Mouse (Mus musculus) 3134 (cell line): ENCODE results near the gene Csrp2.

Experiments
- DNase-seq: peaks from one replicate; pipeline ENCODE4 v3.0.0-alpha.2; 2011; ENCODE audit warnings: low spot score; ENCODE audit not compliant: insufficient read length; ENCODE audit errors: extremely low read depth

Csrp2 gene

DNA sequence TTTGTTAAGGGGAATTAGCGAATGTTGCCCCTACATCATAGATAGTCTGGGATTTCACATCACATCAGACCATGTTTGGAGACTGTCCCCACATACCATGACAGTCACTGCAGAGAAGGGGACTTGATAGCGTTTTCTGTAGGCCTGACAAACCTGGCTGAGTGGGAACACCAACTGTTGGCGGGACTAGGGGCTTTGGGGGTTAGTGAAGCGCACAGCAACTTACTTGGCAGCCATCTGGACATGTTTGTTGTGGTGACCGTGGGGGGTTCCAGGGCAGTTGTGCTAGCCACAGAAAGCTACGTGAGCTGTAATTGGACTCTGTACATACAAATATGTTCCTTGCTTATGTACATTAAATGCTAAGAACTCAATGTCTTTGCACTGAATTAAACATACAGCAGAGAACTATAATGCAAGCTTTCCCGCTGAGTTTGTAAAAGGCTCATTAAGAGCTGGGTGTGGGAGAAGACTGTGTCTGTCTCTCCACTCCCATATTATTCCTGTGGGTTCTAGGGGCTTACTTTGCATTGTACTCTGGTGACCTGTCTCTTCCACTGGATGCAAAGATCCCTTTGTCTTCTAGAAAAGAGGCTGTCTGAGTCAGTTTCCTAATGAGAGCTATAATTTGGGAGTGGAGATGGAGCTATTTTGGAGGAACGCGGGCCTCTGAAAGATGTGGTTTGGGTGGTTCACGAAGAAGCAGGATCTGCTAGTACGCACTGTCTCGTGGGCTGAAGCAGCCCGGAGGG, 11.7 kb downstream of the Csrp2 start:
- DNase-seq = no peak

GRCm38 (mm10) chr10:110931913-110932560, 12.4 kb downstream of the Csrp2 start:
- DNase-seq = no peak

DNA sequence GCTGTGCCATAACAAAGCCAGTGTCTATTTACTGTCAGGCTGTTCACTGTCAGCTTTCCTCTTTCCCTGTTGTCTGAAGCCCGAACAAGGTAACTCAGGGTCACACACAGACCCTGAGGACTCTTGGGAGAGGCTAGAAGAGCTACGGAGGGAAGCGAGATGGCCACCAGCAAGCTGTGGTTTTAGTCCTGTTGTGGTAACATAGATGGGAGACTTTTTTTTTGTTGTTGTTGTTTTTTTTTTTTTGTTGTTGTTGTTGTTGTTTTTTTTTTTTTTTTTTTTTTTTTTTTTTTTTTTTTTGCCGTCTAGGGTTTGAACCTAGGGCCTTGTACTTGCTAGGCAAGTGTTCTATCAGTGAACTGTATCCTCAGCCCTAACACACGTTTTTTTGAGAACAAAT, 14.0 kb downstream of the Csrp2 start:
- DNase-seq = no peak

GRCm38 (mm10) chr10:110935081-110935480, 15.5 kb downstream of the Csrp2 start:
- no peak for DNase-seq

DNA sequence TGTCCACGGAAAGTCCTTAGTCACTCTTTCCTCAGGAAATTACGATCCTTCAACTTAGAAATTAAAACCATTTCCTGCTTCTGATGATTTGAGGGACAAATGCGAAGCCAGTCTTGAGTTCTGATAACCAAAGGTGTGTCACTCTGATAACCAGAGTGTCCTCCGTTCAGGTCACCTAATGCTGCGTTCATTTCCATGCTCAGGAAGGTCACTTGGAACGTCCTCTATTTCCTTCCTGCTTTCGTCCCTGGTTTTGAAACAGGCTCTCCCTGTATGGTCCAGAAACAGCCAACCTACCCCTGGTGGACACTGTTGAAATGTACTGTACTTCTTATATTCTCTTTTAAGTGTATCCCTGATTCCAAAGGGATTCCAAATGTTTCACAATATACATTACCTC, 16.1 kb downstream of the Csrp2 start:
- DNase-seq = no peak

- DNase-seq = no peak
Observed at GRCm38 (mm10) chr10:110938361-110938760, 18.8 kb downstream of the Csrp2 start.

- no peak for DNase-seq
Observed at GRCm38 (mm10) chr10:110938841-110939549, 19.4 kb downstream of the Csrp2 start.

DNA sequence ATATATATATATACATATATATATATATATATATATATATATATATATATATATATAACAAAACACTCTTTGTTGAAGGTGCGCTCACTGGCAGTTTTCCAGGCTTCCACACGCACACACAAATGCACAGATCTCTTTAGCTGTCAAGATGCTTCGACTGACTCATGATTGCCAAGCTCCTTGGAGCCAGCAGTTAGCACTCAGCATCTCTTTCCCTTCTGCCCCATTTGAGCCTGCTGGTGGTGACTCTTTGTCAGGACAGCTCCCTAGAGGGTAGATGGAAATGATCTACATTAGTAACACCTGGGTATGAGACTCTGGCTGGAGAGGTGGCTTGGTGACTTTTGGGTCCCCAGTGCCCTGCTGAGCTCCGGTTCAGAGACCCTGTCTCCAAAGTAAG, 20.1 kb downstream of the Csrp2 start:
- no peak for DNase-seq

- DNase-seq = no peak
Observed at GRCm38 (mm10) chr10:110940740-110941398, 21.3 kb downstream of the Csrp2 start.

DNA sequence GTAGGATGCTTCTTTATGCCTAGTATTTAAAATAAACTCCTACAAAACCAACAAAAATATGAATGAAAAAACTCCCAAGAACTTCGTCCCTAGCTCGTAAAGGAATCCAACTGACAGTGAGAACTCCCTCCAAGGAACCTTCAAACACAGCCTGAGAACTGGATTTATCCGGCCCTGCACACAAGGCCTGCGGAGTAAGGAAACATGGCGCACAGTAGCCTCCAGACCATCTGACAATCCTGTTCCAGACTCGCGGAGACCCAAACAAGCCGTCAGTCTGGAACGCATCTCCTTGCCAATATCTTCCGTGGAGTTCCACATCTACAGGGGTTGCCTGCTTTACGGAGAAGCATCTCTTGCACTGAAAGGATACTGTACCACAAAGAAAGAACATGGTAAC, 22.4 kb downstream of the Csrp2 start:
- no peak for DNase-seq

DNA sequence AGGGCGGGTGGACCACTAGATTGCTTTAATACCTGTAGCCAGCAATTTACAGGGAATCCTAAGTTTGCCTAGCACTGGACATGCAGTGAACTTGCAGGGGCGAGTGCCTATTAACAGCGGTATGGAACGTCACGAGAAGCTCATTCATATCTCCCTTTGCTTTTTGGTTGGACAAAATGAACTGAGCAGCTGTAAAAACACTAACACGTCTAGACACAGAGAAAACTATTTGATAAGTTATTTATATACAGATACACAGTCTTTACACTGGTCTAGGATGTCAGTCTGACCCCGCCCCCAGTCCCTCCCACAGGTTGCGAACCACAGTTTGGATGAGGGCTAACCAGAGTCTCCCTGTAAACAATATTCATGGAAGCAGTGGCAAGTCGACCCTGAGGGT, 23.2 kb downstream of the Csrp2 start:
- no peak for DNase-seq

GRCm38 (mm10) chr10:110944175-110944574, 24.6 kb downstream of the Csrp2 start:
- no peak for DNase-seq

- DNase-seq = no peak
Observed at GRCm38 (mm10) chr10:110945966-110946365, 26.4 kb downstream of the Csrp2 start.

DNA sequence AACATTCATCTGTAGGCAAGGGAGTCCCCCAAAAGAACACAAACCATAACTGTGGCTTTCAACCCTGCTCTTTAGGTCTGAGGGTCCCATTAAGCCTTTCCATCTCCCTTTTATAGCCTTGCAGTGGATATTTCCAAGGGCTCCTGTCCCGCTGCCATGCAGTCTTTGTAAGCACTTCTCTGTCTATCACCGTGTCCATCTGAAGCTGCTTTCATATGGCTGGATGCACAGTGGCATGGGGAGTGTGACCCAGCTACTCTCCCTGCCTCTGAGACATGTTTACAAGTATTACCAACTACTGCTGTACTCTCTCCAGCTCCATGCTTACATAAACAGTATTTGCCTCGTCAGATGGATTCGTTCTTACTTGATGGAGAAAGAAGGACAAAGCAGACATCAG, 28.0 kb downstream of the Csrp2 start:
- no peak for DNase-seq

DNA sequence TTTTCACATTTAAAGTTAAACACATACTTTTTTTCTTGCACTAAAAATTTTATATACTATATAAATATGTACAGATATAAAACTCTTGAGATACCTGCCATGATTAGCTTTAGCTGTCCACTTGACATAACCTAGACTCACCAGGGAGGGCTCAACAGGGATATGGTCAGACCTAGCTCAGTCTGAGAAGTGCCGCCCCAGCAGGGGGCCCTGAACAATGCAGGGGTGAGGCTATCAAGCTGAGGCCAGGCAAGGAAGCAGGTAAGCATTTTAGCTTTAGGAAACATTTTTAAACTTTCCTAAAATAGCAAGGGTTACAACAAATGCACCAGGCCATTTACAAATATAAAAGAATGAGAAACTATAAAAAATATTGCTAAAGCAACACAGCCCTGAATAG, 31.5 kb downstream of the Csrp2 start:
- DNase-seq = no peak

GRCm38 (mm10) chr10:110951748-110952147, 32.2 kb downstream of the Csrp2 start:
- DNase-seq = no peak

- DNase-seq = no peak
Observed at GRCm38 (mm10) chr10:110952271-110952670, 32.7 kb downstream of the Csrp2 start.

GRCm38 (mm10) chr10:110952937-110953451, 33.4 kb downstream of the Csrp2 start:
- peak; percentile 16 for DNase-seq

GRCm38 (mm10) chr10:110958879-110959278, 39.3 kb downstream of the Csrp2 start:
- no peak for DNase-seq

DNA sequence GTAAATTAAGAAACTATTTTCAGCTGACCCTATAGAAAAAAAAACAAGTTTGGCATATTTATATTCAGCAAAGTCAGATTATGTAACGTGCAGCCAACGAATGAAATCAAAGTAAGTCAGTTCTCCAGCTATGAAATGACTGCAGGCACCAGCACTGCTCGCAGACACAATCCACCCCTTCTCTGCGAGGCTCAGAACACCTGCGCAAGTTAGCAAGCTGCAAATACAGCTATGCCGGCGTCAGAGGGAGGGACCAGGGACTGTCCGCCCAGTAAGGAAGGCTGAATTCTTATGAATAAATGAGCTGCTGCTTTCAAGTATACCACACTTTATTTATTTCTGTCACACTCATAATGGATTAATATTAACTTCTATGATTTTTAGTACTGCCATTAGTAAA, 40.2 kb downstream of the Csrp2 start:
- no peak for DNase-seq

DNA sequence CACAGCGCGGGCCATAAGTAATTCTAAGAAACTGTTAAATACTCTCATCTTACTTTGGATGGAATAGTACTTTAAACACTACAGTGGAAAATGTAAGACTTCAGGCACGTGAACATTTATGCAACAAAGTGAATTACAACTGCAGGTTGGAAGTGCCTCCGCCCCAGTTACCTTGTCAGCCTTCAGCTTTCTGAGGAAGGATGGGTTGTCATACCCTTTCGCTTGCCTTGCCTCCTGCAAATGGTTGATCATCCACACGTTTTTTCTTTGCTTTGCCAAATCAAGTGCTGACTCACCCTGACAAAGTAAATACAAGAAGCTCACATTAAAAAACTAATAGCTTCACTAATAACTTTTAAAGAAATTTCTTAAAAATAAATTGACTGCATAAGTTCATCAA, 41.3 kb downstream of the Csrp2 start:
- DNase-seq = no peak
